Mouse (Mus musculus) kidney, postnatal 14 days (tissue): ENCODE data around the gene Dhx58.
A peak's percentile ranks its signal among the peaks of the same experiment; 100 is the strongest.

Source experiments
- DNase-seq: peaks from one replicate; pipeline ENCODE4 v3.0.0; 2022; ENCODE audit warnings: mixed read lengths

The Dhx58 gene

GRCm38 (mm10) chr11:100703851-100704531 is at the start of gene Dhx58:
Gene Dhx58, minus strand, starts transcription at chr11:100704271.
- DNase-seq: no peak

- DNase-seq: peak; percentile 33
Measured at GRCm38 (mm10) chr11:100752294-100752693, 48.2 kb upstream of the Dhx58 start.

GRCm38 (mm10) chr11:100750127-100750526 is 46.1 kb upstream of the Dhx58 start:
- no peak for DNase-seq

GRCm38 (mm10) chr11:100749469-100749868 is 45.4 kb upstream of the Dhx58 start:
- DNase-seq: no peak

GRCm38 (mm10) chr11:100748620-100749019 is 44.5 kb upstream of the Dhx58 start:
- no peak for DNase-seq

GRCm38 (mm10) chr11:100747114-100747513 is 43.0 kb upstream of the Dhx58 start:
- DNase-seq: no peak

GRCm38 (mm10) chr11:100746546-100746945 is 42.5 kb upstream of the Dhx58 start:
- no peak for DNase-seq

GRCm38 (mm10) chr11:100745085-100745484 is 41.0 kb upstream of the Dhx58 start:
- peak; percentile 55 for DNase-seq

- peak; percentile 61 for DNase-seq
Measured at GRCm38 (mm10) chr11:100741348-100741747, 37.3 kb upstream of the Dhx58 start.

- no peak for DNase-seq
Measured at GRCm38 (mm10) chr11:100738749-100739148, 34.7 kb upstream of the Dhx58 start.

GRCm38 (mm10) chr11:100738066-100738604 is 34.1 kb upstream of the Dhx58 start, which contains the start of gene Rab5c:
Gene Rab5c, minus strand, starts transcription at chr11:100738215.
- peak; percentile 99 for DNase-seq

GRCm38 (mm10) chr11:100737105-100737733 is 33.1 kb upstream of the Dhx58 start:
- peak; percentile 44 for DNase-seq

- peak; percentile 39 for DNase-seq
Measured at GRCm38 (mm10) chr11:100736746-100737080, 32.6 kb upstream of the Dhx58 start.

- no peak for DNase-seq
Measured at GRCm38 (mm10) chr11:100735954-100736745, 32.1 kb upstream of the Dhx58 start.

GRCm38 (mm10) chr11:100735134-100735865 is 31.2 kb upstream of the Dhx58 start:
- DNase-seq: no peak

GRCm38 (mm10) chr11:100730477-100731205 is 26.6 kb upstream of the Dhx58 start:
- DNase-seq: peak; percentile 46

- DNase-seq: no peak
Measured at GRCm38 (mm10) chr11:100729976-100730375, 25.9 kb upstream of the Dhx58 start.

GRCm38 (mm10) chr11:100728601-100729000 is 24.5 kb upstream of the Dhx58 start:
- no peak for DNase-seq

GRCm38 (mm10) chr11:100727201-100727600 is 23.1 kb upstream of the Dhx58 start:
- peak; percentile 53 for DNase-seq

- peak; percentile 53 for DNase-seq
Measured at GRCm38 (mm10) chr11:100724919-100725512, 20.9 kb upstream of the Dhx58 start.

GRCm38 (mm10) chr11:100722493-100723028 is 18.5 kb upstream of the Dhx58 start:
- DNase-seq: peak; percentile 44
